Comparison of ENCODE assay signal across 8 mouse cellular contexts in the genomic region with DNA sequence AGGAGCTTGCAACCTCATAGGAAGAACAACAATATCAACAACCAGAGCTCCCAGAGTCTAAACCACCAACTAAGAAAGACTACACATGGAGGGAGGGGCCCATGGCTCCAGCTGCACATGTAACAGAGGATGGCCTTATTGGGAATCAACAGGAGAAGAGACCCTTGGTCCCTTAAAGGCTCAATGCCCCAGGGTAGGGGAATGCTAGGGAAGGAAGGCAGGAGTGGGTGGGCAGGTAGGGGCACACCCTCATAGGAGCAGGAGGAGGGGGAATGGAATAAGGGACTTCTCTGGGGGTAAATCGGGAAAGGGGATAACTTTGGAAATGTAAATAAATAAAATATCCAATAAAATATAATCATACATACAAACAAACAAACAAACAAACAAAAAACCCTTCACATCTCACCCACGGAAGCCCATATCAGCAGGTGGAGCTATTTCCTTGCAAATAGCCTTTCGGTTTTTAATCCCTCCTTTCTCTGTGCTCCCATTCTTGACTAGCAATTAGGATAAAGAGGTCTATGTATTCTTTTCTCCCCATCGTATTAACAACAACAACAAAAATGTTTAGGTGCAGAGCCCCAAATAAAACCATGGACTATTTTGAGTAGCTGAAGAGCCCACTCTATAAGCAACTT. TPM values are rescaled to one million over a fixed set of nuclear protein-coding genes. Genes with fewer than 3 reads are reported as not detected.
DNase-seq lines count a peak whose midpoint lies in the region; ATAC-seq and TF ChIP-seq lines count a peak whose summit lies in the region.

No protein-coding gene starts in this region.

- H3K27ac ChIP-seq in heart, embryonic 16.5 days (ENCODE audit: low read length): no peak overlapping the region
- no peak overlapping the region for H3K27ac ChIP-seq in heart, embryonic 10.5 days
- no peak overlapping the region for H3K27ac ChIP-seq in ES-E14 (ENCODE audit: insufficient read depth, low read depth, low read length, poor library complexity, severe bottlenecking)
- no peak overlapping the region for H3K27ac ChIP-seq in intestine, embryonic 16.5 days (ENCODE audit: low read length)
- H3K27ac ChIP-seq in neural tube, embryonic 12.5 days: no peak overlapping the region

- in situ Hi-C loops in ES-E14 (cut with MboI; ENCODE audit: low sequenced_read_pairs in 2 of 2, unreplicated experiment in 2 of 2): loop anchor here (5.0 to 10.0 kb wide), 2 partner anchors 409 to 417 kb away; no protein-coding TSS in a partner anchor

- no peak overlapping the region for H3K4me3 ChIP-seq in heart, embryonic 16.5 days (ENCODE audit: low read length)
- H3K4me3 ChIP-seq in heart, embryonic 10.5 days: no peak overlapping the region
- H3K4me3 ChIP-seq in ES-E14 (ENCODE audit: insufficient read depth in 1 of 2, low read depth in 1 of 2, low read length in 2 of 2, poor library complexity in 1 of 2, severe bottlenecking in 1 of 2): no peak overlapping the region
- H3K4me3 ChIP-seq in intestine, embryonic 16.5 days (ENCODE audit: low read length): no peak overlapping the region
- H3K4me3 ChIP-seq in neural tube, embryonic 12.5 days: no peak overlapping the region

- no peak for DNase-seq in heart, embryonic 10.5 days (ENCODE audit: low spot score)
- DNase-seq in ES-E14 (ENCODE audit: low read depth, low spot score): no peak
- peak; percentile 38 for DNase-seq in embryo, embryonic 10.5 days (ENCODE audit: low spot score)
- DNase-seq in urinary bladder, postnatal 10 days (ENCODE audit: low spot score): no peak
- no peak for DNase-seq in spleen, postnatal 36 days (ENCODE audit: low spot score in 2 of 2)

- H3K4me1 ChIP-seq in heart, embryonic 16.5 days (ENCODE audit: control insufficient read depth, insufficient read depth, low read length): no peaks in the 10 kb centered on the region
- H3K4me1 ChIP-seq in heart, embryonic 10.5 days: no peaks in the 10 kb centered on the region
- H3K4me1 ChIP-seq in ES-E14 (ENCODE audit: control insufficient read depth in 2 of 2, insufficient read depth in 2 of 2, low read length in 2 of 2, poor library complexity in 1 of 2): no peaks in the 10 kb centered on the region
- 0 out of 2 replicates have a peak, but pooled peaks cover 4% of the 10 kb centered on the region for H3K4me1 ChIP-seq in intestine, embryonic 16.5 days (ENCODE audit: control insufficient read depth, insufficient read depth, low read length)
- H3K4me1 ChIP-seq in neural tube, embryonic 12.5 days: peaks cover 9% of the 10 kb centered on the region

- ATAC-seq in heart, embryonic 16.5 days (replicated peaks; ENCODE audit: extremely low read depth, insufficient read depth, low FRiP score): peak; percentile 37; the same call in 1 of the 2 replicates
- peak; percentile 28; the same call in 1 of the 2 replicates for ATAC-seq in intestine, embryonic 16.5 days
- ATAC-seq in neural tube, embryonic 12.5 days (ENCODE audit: low FRiP score, low read depth): peak; percentile 15; the same call in 1 of the 2 replicates

- no peak overlapping the region for H3K9ac ChIP-seq in heart, embryonic 16.5 days (ENCODE audit: low read length)
- no peak overlapping the region for H3K9ac ChIP-seq in ES-E14 (ENCODE audit: insufficient read depth, low read depth, low read length, poor library complexity, severe bottlenecking)
- no peak overlapping the region for H3K9ac ChIP-seq in intestine, embryonic 16.5 days (ENCODE audit: low read depth, low read length)
- no peak overlapping the region for H3K9ac ChIP-seq in neural tube, embryonic 12.5 days

- H3K4me2 ChIP-seq in heart, embryonic 16.5 days (ENCODE audit: low read depth, low read length): no peak overlapping the region
- H3K4me2 ChIP-seq in intestine, embryonic 16.5 days (ENCODE audit: low read depth, low read length): no peak overlapping the region
- H3K4me2 ChIP-seq in neural tube, embryonic 12.5 days (replicated peaks): no peak overlapping the region

- no peaks in the 10 kb centered on the region for H3K27me3 ChIP-seq in heart, embryonic 16.5 days (ENCODE audit: control insufficient read depth, insufficient read depth, low read length)
- no peaks in the 10 kb centered on the region for H3K27me3 ChIP-seq in heart, embryonic 10.5 days (ENCODE audit: insufficient read depth, poor library complexity, severe bottlenecking)
- no peaks in the 10 kb centered on the region for H3K27me3 ChIP-seq in intestine, embryonic 16.5 days (replicated peaks; ENCODE audit: control insufficient read depth, insufficient read depth, low read length)
- H3K27me3 ChIP-seq in neural tube, embryonic 12.5 days (replicated peaks): no peaks in the 10 kb centered on the region

- no peaks in the 10 kb centered on the region for H3K36me3 ChIP-seq in heart, embryonic 16.5 days (ENCODE audit: control insufficient read depth, insufficient read depth)
- no peaks in the 10 kb centered on the region for H3K36me3 ChIP-seq in heart, embryonic 10.5 days
- no peaks in the 10 kb centered on the region for H3K36me3 ChIP-seq in ES-E14 (ENCODE audit: control insufficient read depth, insufficient read depth, low read length, poor library complexity, severe bottlenecking)
- H3K36me3 ChIP-seq in intestine, embryonic 16.5 days (ENCODE audit: control insufficient read depth, insufficient read depth, low read length): no peaks in the 10 kb centered on the region
- H3K36me3 ChIP-seq in neural tube, embryonic 12.5 days: no peaks in the 10 kb centered on the region

- H3K9me3 ChIP-seq in heart, embryonic 16.5 days (replicated peaks; ENCODE audit: control insufficient read depth, low read length): 0 out of 2 replicates have a peak, but pooled peaks cover 3% of the 10 kb centered on the region
- H3K9me3 ChIP-seq in heart, embryonic 10.5 days: no peaks in the 10 kb centered on the region
- no peaks in the 10 kb centered on the region for H3K9me3 ChIP-seq in ES-E14 (ENCODE audit: control insufficient read depth, insufficient read depth, low read depth, low read length)
- H3K9me3 ChIP-seq in intestine, embryonic 16.5 days (ENCODE audit: control insufficient read depth, low read length): no peaks in the 10 kb centered on the region
- peaks cover 4% of the 10 kb centered on the region; the same call in 1 of the 2 replicates for H3K9me3 ChIP-seq in neural tube, embryonic 12.5 days

- 53% methylated on average over 4 of the region's 4 CpGs for whole genome bisulfite sequencing in heart, embryonic 16.5 days
- WGBS in heart, embryonic 10.5 days: 49% methylated on average over 4 of the region's 4 CpGs
- 50% methylated on average over 4 of the region's 4 CpGs for WGBS in intestine, embryonic 16.5 days
- 68% methylated on average over 4 of the region's 4 CpGs for WGBS in neural tube, embryonic 12.5 days

TF ChIP-seq in ES-E14, 5 proteins besides CTCF, POLR2A, EP300 and RAD21:
- TF ChIP-seq ZC3H11A (IDR thresholded peaks at IDR 0.05; ENCODE audit: borderline replicate concordance, low read depth, low read length) (peak; percentile 30; the same call in 1 of the 2 replicates), CHD2 (IDR thresholded peaks at IDR 0.05; ENCODE audit: low read depth, low read length) (no peak), HCFC1 (IDR thresholded peaks at IDR 0.05; ENCODE audit: borderline replicate concordance, insufficient read depth, low read length) (no peak)

RNA-seq across cellular contexts. Expression of a gene that starts 42.5 kb away (rescaled TPM):
- polyA plus RNA-seq in heart, embryonic 16.5 days (2015; fragmentation: Nextera tagmentation; extraction: Ambion mirVana): 71.4 and 79.4 TPM in 2 replicates
- polyA plus RNA-seq in heart, embryonic 10.5 days (2016; fragmentation: Nextera tagmentation; extraction: Ambion mirVana): 105 and 108 TPM in 2 replicates
- 62.9 and 73.4 TPM in 2 replicates for total RNA-seq in ES-E14 (2012; rRNA removed)
- polyA plus RNA-seq in intestine, embryonic 16.5 days (2015; fragmentation: Nextera tagmentation; extraction: Ambion mirVana): 97.1 and 102 TPM in 2 replicates
- 138 TPM in 2 replicates for polyA plus RNA-seq in neural tube, embryonic 12.5 days (2016; fragmentation: Nextera tagmentation; extraction: Ambion mirVana)
